Mouse (Mus musculus) adrenal gland, adult 2 months (tissue): Measurements from ENCODE around the gene Vmn1r118. TPM values are rescaled to one million over a fixed set of nuclear protein-coding genes. Genes with fewer than 3 reads are reported as not detected.
"Not testable (repeated sequence)": the region's sequence is repeated elsewhere in the genome, so short reads cannot be mapped to it uniquely, and the experiment has no call there.

ENCODE experiments used
- DNase-seq: peaks from one replicate; pipeline ENCODE4 v3.0.0; 2021
- long read RNA-seq: library from polyadenylated mRNA; stranded (forward); transcript quantifications from one replicate; pipeline ENCODE4 v2.0.0, GENCODE M21; 2021
- polyA plus RNA-seq: library from polyadenylated mRNA; depleted of rRNA; stranded (reverse); fragments of >200 nt; gene quantifications from 2 replicates; pipeline ENCODE4 v1.2.3, GENCODE M21; 2012; rRNA removed
- total RNA-seq, 2 experiments: library from RNA; stranded (reverse); gene quantifications; 2 replicates each; pipeline ENCODE4 v1.2.3; 2021

The Vmn1r118 gene
- not detected for total RNA-seq
- not detected in 2 replicates for polyA plus RNA-seq
- long read RNA-seq = 0 reads

DNA sequence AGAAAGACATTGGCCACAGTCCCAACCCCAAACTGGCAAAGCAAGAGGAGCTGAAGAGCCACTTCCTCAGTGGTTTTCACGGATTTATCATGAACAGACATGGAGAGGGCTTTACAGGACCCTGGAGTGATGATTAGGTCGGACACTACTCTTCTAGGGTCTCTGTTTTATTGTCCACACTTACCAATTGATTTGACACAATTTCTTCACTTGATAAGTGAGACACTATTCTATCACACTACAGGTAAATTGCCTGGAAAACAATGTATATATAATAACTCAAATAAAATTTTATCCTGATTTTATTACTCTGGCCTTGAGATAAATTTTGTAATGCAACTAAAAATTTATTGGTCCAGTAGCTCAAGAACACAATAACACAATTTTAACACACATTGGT is at the start of gene Vmn1r118:
TSS of gene Vmn1r118 (minus strand) at position 101 of the 400 bp plus-strand sequence.
- DNase-seq = not testable (repeated sequence)

- DNase-seq = not testable (repeated sequence)
Measured at GRCm38 (mm10) chr7:20884021-20884420, 28.1 kb downstream of the Vmn1r118 start, which contains the start of gene Vmn1r117. TSS of gene Vmn1r117 (minus strand) at chr7:20884121.

DNA sequence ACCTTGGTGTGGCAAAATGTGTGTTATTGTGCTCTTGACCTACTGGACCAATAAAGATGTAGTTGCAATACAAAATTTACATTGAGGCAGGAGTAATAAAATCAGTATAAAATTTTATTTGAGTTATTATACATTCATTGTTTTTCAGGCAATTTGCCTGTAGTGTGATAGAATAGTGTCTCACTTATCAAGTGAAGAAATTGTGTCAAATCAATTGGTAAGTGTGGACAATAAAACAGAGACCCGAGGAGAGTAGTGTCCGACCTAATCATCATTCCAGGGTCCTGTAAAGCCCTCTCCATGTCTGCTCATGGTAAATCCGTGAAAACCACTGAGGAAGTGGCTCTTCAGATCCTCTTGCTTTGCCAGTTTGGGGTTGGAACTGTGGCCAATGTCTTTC is 40.2 kb downstream of the Vmn1r118 start, which contains the start of gene Vmn1r116:
TSS of gene Vmn1r116 (plus strand) at position 301 of the 400 bp plus-strand sequence.
- DNase-seq = not testable (repeated sequence)

Other genes starting within 250 kb of the Vmn1r118 start
- gene Vmn1r107, start 243.4 kb downstream of the Vmn1r118 start, total RNA-seq = not detected
- not detected in 2 replicates for gene Vmn1r107, start 243.4 kb downstream of the Vmn1r118 start, polyA plus RNA-seq
- gene Vmn1r111, start 209.1 kb downstream of the Vmn1r118 start, total RNA-seq = not detected
- gene Vmn1r111, start 209.1 kb downstream of the Vmn1r118 start, polyA plus RNA-seq = not detected in 2 replicates
- gene Gm10668, start 181.7 kb downstream of the Vmn1r118 start, total RNA-seq = not detected
- gene Gm10668, start 181.7 kb downstream of the Vmn1r118 start, polyA plus RNA-seq = not detected in 2 replicates
- not detected for gene Vmn1r112, start 141.2 kb downstream of the Vmn1r118 start, total RNA-seq
- not detected in 2 replicates for gene Vmn1r112, start 141.2 kb downstream of the Vmn1r118 start, polyA plus RNA-seq
- not detected for gene Vmn1r113, start 125.1 kb downstream of the Vmn1r118 start, total RNA-seq
- not detected in 2 replicates for gene Vmn1r113, start 125.1 kb downstream of the Vmn1r118 start, polyA plus RNA-seq
- not detected for gene Vmn1r114, start 100.2 kb downstream of the Vmn1r118 start, total RNA-seq
- not detected in 2 replicates for gene Vmn1r114, start 100.2 kb downstream of the Vmn1r118 start, polyA plus RNA-seq
- not detected for gene Vmn1r115, start 67.4 kb downstream of the Vmn1r118 start, total RNA-seq
- not detected in 2 replicates for gene Vmn1r115, start 67.4 kb downstream of the Vmn1r118 start, polyA plus RNA-seq
- gene Vmn1r116, start 40.1 kb downstream of the Vmn1r118 start, total RNA-seq = not detected
- not detected in 2 replicates for gene Vmn1r116, start 40.1 kb downstream of the Vmn1r118 start, polyA plus RNA-seq
- not detected for gene Vmn1r117, start 28.2 kb downstream of the Vmn1r118 start, total RNA-seq
- gene Vmn1r117, start 28.2 kb downstream of the Vmn1r118 start, polyA plus RNA-seq = not detected in 2 replicates
- not detected for gene Vmn1r119, start 100.1 kb upstream of the Vmn1r118 start, total RNA-seq
- gene Vmn1r119, start 100.1 kb upstream of the Vmn1r118 start, polyA plus RNA-seq = not detected in 2 replicates
- gene Vmn1r120, start 141.4 kb upstream of the Vmn1r118 start, total RNA-seq = not detected
- not detected in 2 replicates for gene Vmn1r120, start 141.4 kb upstream of the Vmn1r118 start, polyA plus RNA-seq
- not detected for gene Vmn1r121, start 186.2 kb upstream of the Vmn1r118 start, total RNA-seq
- gene Vmn1r121, start 186.2 kb upstream of the Vmn1r118 start, polyA plus RNA-seq = not detected in 2 replicates
- not detected for gene Vmn1r122, start 221.8 kb upstream of the Vmn1r118 start, total RNA-seq
- gene Vmn1r122, start 221.8 kb upstream of the Vmn1r118 start, polyA plus RNA-seq = not detected in 2 replicates
- not detected for gene Vmn1r123, start 249.8 kb upstream of the Vmn1r118 start, total RNA-seq
- not detected in 2 replicates for gene Vmn1r123, start 249.8 kb upstream of the Vmn1r118 start, polyA plus RNA-seq